Mouse (Mus musculus) megakaryocyte progenitor cell, adult 5-6 weeks (primary cell): ENCODE data around the gene Acta2. TPM values are rescaled to one million over a fixed set of nuclear protein-coding genes. Genes with fewer than 3 reads are reported as not detected.

Experiments
- ATAC-seq: replicated peaks from 2 replicates; pipeline ENCODE4 v1.8.0; 2016; ENCODE audit warnings: mild to moderate bottlenecking, moderate TSS enrichment, inconsistent platforms; ENCODE audit not compliant: poor library complexity
- total RNA-seq, 2 experiments: library from RNA; stranded (forward) in 1 of 2; stranded (reverse) in 1 of 2; fragments of 157-497, 149-512 nt in 1 of 2; fragments of 200-1000 nt in 1 of 2; gene quantifications; 2 replicates each; pipeline versions ENCODE4 v1.2.3 to v1.2.4; 2015 to 2017

Acta2 gene
- total RNA-seq (2015) (0.10 and 0.12 TPM in 2 replicates), total RNA-seq (2017) (0.17 TPM in 1 of 2 replicates, not detected in the other)

- 0 out of 2 replicates have a peak, but pooled peaks have one; percentile 1 for ATAC-seq
Measured at GRCm38 (mm10) chr19:34254880-34255681, at the start of gene Acta2. Gene Acta2 (minus strand): TSS chr19:34255590.

DNA sequence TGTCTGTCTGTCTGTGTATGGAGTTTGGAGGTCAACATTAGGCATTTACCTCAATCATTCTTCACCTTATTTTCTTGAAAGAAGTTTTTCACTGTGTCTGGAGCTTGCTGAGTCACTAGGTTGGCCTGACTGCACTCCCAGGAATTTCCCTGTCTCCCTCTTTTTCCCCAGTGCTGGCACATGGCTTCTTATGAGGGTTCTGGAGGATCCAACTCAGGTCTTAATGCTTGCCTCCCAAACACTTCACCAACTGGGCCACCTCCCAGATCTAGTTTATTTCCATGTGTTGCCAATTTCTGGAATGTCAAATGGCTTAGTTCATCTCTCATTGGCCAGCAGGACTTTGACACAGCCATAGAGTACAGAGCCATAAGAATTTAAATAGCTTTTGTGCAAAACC, 49.5 kb upstream of the Acta2 start:
- ATAC-seq, result no peak

DNA sequence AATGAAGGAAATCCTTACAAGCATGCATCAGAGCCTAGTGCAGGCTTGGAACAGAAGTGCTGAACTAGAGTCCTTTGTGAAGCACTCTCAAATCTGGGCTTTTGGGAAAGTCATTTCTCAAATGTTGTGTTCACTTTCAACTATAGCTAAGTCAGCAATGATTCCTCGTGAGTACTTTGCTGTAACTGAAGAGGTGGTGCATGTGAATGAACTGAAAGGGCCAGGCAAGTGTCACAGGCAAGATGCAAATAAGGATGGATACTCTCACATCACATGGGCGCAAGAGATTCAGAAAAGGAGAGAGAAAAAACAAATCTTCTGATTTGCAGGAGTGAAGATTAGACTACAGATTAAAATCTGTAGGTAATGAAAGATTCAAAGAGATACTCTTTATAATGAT, 45.0 kb upstream of the Acta2 start:
- no peak for ATAC-seq

DNA sequence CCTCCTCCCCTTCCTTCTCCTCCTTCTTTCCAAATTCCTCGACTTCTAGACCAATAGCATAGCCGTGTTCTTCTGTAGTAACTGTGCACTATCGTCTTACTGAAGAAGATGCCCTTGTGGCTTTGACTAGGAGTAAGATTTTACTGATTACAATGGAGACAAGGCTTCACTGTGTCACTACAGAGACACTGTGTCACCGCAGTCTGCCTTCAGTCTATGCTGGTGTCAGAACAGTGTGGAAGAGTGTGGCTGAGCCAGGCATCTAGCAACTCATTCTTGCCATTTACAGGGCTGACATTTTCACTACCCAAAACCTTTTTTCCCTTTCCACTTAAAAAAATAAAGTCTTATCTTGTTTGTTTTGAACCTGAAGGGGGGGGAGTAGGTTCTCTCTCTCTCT, 43.8 kb upstream of the Acta2 start:
- no peak for ATAC-seq

DNA sequence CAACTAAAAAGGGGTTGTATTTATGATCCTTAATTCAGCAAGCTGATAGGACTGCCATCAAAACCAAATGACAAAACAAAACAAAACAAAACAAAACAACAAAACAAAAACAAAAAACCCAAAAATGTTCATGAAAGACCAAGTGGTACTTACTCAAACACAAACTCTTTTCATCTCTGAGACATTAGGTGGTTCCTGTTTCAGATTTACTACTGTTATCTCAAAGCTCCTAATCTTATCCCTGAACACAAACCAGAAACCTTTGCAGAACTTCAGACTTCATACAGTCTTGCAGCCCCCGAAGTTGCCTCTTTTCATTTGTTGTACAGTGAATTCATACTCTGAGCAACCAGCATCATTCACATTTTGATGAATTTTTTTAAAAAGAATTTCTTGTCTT, 43.1 kb upstream of the Acta2 start:
- no peak for ATAC-seq

GRCm38 (mm10) chr19:34295442-34295841, 40.1 kb upstream of the Acta2 start:
- ATAC-seq, result no peak

GRCm38 (mm10) chr19:34293376-34293947, 38.1 kb upstream of the Acta2 start:
- ATAC-seq, result no peak

DNA sequence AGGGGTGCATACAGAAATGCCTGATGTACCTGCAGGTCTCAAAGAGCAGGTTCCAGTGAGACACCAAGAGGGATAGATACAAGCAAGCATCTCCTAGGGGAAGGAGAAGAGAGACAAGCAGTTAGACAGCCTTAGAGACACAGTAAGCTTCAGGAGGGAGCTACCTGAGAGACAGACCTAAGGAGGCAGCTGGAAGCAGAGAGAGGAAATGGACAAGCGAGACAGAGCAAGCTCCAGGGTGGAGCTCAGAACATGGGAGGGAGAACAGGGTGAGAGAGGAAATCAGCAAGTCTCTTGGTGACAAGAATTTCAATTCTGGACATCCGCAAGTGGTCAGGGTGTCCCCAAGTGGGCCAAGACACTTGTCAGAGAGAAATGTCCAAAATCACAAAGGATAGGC, 37.3 kb upstream of the Acta2 start:
- no peak for ATAC-seq

DNA sequence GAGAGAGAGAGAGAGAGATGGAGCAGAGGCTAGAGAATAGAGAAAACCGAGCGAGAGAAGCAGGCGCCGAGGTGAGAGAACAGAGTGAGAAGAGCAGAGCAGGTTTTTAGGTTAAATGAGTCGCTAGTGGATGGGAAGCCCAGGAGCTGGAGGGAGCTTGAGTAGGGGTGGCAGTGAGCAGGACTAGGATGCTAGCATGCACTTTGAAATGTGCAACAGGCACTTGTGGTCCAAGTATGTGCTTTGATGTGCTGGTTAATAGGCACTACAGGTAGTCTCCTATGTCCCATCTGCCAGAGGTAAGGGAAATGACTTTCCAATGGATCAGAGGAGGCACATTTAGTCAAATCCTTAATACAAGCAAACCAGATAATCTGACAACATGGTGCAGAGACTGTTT, 36.6 kb upstream of the Acta2 start:
- no peak for ATAC-seq

DNA sequence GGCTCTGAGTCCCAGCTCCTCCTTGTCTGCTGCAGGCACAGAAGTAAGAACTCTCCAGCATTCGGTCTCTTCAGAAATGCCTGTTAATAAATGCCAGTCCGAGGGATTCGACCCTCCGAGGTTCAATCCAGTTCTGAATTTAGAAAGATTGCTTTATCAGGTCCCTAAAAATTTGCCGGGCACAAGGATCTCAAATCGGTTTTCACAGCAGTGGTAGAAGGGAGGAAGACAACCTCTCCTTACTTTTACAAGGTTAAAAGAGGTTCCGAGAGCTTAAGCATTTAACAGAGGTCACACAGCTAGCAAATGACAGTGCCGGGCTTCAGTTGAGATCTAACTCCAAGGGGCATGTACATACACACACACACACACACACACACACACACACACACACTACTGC, 36.0 kb upstream of the Acta2 start:
- no peak for ATAC-seq

- ATAC-seq, result no peak
Measured at GRCm38 (mm10) chr19:34290872-34291341, 35.5 kb upstream of the Acta2 start.

GRCm38 (mm10) chr19:34289948-34290789, 34.8 kb upstream of the Acta2 start, which contains the start of gene Fas:
Gene Fas (plus strand): TSS chr19:34290666.
- ATAC-seq, result peak; percentile 98

DNA sequence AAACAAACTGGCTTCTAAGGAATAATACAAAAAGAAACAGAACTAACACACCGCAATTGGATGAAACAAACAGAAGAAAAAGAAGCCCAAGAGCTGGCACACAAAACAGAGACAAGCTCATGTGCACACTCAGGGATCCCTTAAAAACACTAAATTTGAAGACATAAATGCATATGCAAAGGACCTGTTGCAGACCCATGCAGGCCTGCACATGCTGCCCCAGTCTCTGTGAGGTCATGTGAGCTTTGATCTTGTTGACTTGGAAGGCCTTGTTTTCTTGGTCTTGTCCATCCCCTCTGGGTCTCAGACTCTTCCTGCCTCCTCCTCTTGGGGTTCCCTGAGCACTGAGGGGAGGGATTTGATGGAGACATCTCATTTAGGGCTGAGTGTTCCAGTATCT, 33.3 kb upstream of the Acta2 start:
- ATAC-seq, result no peak

DNA sequence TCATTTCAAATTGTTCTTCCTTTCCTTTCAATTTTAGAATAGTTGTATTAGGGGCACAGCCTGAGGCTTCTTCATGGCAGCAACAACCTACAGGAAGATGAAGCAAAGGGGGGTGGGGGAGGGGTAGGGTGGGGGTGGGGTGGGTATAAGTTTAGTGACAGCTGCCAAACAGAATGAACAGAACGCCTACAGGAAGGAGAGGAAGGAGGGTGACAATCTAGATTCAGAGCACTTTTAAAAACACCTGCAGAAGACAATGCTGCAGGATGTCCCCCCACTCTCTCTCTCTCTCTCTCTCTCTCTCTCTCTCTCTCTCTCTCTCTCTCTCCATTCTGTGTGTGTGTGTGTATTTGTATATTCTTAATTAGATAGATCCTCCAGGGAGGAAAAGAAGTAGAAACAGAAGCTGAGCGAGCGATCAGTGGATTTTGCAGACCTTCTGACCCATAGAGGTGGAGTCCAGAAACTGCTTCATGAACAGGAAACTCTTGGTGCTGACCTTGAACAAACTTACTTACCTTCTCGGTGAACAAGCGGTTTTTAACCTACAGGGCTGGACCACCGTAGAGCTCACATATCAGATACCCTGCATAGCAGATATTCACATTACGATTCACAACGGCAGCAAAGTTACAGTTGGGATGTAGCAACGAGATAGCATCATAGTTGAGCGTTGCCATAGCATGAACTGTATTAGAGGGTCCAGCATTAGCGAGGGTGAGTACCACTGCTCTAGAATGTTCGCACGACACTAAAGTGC, 32.4 kb upstream of the Acta2 start:
- no peak for ATAC-seq

DNA sequence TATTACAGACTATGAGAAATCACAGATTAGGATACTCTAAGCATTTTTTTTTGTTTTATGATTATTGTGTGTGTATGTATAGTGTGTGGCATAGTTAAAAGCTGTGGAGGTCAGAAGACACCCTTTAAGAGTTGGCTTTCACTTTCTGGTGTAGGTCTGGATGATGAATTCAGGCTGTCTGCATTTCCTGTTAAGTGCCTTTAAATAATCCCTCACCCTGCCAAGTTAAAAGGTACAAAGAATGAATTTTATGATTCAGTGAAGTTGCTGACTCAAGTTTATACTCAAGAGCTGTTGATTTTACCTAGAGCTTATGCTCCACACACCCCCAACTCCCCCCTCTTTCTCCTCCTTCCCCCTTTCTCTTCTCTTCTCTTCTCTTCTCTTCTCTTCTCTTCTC, 31.8 kb upstream of the Acta2 start:
- ATAC-seq, result no peak

- ATAC-seq, result no peak
Measured at GRCm38 (mm10) chr19:34284826-34285225, 29.4 kb upstream of the Acta2 start.

- ATAC-seq, result peak; percentile 55
Measured at GRCm38 (mm10) chr19:34284383-34284782, 29.0 kb upstream of the Acta2 start.

- ATAC-seq, result no peak
Measured at GRCm38 (mm10) chr19:34283614-34284013, 28.2 kb upstream of the Acta2 start.

GRCm38 (mm10) chr19:34278078-34278477, 22.7 kb upstream of the Acta2 start:
- no peak for ATAC-seq

GRCm38 (mm10) chr19:34273073-34273472, 17.7 kb upstream of the Acta2 start:
- no peak for ATAC-seq
